Mouse (Mus musculus) kidney, postnatal 10 days (tissue): ENCODE measurements around the gene Cdkn1c.

Experiments
- DNase-seq: peaks from one replicate; pipeline ENCODE4 v3.0.0; 2021; ENCODE audit warnings: mixed read lengths

Gene Cdkn1c

GRCm38 (mm10) chr7:143460874-143461273 is at the start of gene Cdkn1c:
TSS of gene Cdkn1c (minus strand) at chr7:143461050.
- peak; percentile 95 for DNase-seq

GRCm38 (mm10) chr7:143509566-143509965 is 48.7 kb upstream of the Cdkn1c start:
- DNase-seq, result peak; percentile 46

- DNase-seq, result peak; percentile 81
Observed at GRCm38 (mm10) chr7:143506675-143507074, 45.8 kb upstream of the Cdkn1c start.

- DNase-seq, result no peak
Observed at GRCm38 (mm10) chr7:143506271-143506670, 45.4 kb upstream of the Cdkn1c start.

- peak; percentile 91 for DNase-seq
Observed at GRCm38 (mm10) chr7:143505823-143506222, 45.0 kb upstream of the Cdkn1c start.

GRCm38 (mm10) chr7:143505411-143505810 is 44.6 kb upstream of the Cdkn1c start:
- DNase-seq, result no peak

- no peak for DNase-seq
Observed at GRCm38 (mm10) chr7:143503926-143504325, 43.1 kb upstream of the Cdkn1c start.

- DNase-seq, result peak; percentile 67
Observed at GRCm38 (mm10) chr7:143502418-143503200, 41.8 kb upstream of the Cdkn1c start, which contains the start of gene Phlda2. TSS of gene Phlda2 (minus strand) at chr7:143503150.

- DNase-seq, result peak; percentile 77
Observed at GRCm38 (mm10) chr7:143501643-143502417, 41.0 kb upstream of the Cdkn1c start.

- DNase-seq, result peak; percentile 53
Observed at GRCm38 (mm10) chr7:143500912-143501311, 40.1 kb upstream of the Cdkn1c start.

- no peak for DNase-seq
Observed at GRCm38 (mm10) chr7:143498584-143498983, 37.7 kb upstream of the Cdkn1c start.

- DNase-seq, result no peak
Observed at GRCm38 (mm10) chr7:143495104-143495961, 34.5 kb upstream of the Cdkn1c start.

- no peak for DNase-seq
Observed at GRCm38 (mm10) chr7:143493616-143494126, 32.8 kb upstream of the Cdkn1c start.

GRCm38 (mm10) chr7:143489735-143490134 is 28.9 kb upstream of the Cdkn1c start:
- no peak for DNase-seq

- DNase-seq, result no peak
Observed at GRCm38 (mm10) chr7:143482541-143482940, 21.7 kb upstream of the Cdkn1c start.

- no peak for DNase-seq
Observed at GRCm38 (mm10) chr7:143481806-143482387, 21.0 kb upstream of the Cdkn1c start.

GRCm38 (mm10) chr7:143480498-143480897 is 19.6 kb upstream of the Cdkn1c start:
- DNase-seq, result peak; percentile 85

GRCm38 (mm10) chr7:143477800-143478199 is 16.9 kb upstream of the Cdkn1c start:
- no peak for DNase-seq

GRCm38 (mm10) chr7:143476702-143477335 is 16.0 kb upstream of the Cdkn1c start:
- no peak for DNase-seq

- DNase-seq, result peak; percentile 74
Observed at GRCm38 (mm10) chr7:143475876-143476275, 15.0 kb upstream of the Cdkn1c start.

GRCm38 (mm10) chr7:143474811-143475210 is 14.0 kb upstream of the Cdkn1c start:
- peak; percentile 63 for DNase-seq
